Mouse (Mus musculus) T-helper 17 cell (primary cell): ENCODE data around the gene Mavs.
"Not testable (repeated sequence)": the region's sequence is repeated elsewhere in the genome, so short reads cannot be mapped to it uniquely, and the experiment has no call there.

Experiments used
- in situ Hi-C, 2 experiments: fragments of 300-600 bp; cut with MboI, MseI; formaldehyde crosslinking; loops; 1 replicate in 1 of 2; 2 replicates in 1 of 2; pipeline ENCODE4 v1.15.1; 2025; ENCODE audit warnings: high pct_unique_total_duplicates in 2 of 2

Mavs gene

GRCm38 (mm10) chr2:131209969-131210792, 23.7 kb upstream of the Mavs start:
- in situ Hi-C loops = loop anchor here in 1 of 2 experiments (5.0 kb wide), 1 partner anchor 42 kb away; no protein-coding TSS in a partner anchor

GRCm38 (mm10) chr2:131211026-131211615, 22.7 kb upstream of the Mavs start:
- in situ Hi-C loops = no loop called here

- in situ Hi-C loops = no loop called here
These were observed 20.1 kb upstream of the Mavs start for GRCm38 (mm10) chr2:131213773-131214172.

GRCm38 (mm10) chr2:131215941-131216858, 17.7 kb upstream of the Mavs start:
- in situ Hi-C loops = no loop called here

- in situ Hi-C loops = no loop called here
These were observed 13.8 kb upstream of the Mavs start for GRCm38 (mm10) chr2:131220030-131220429.

- in situ Hi-C loops = no loop called here
These were observed 11.9 kb upstream of the Mavs start for GRCm38 (mm10) chr2:131221853-131222515.

- in situ Hi-C loops = no loop called here
These were observed 11.3 kb upstream of the Mavs start for GRCm38 (mm10) chr2:131222562-131222961.

- in situ Hi-C loops = no loop called here
These were observed 10.3 kb upstream of the Mavs start for GRCm38 (mm10) chr2:131223569-131223968.

GRCm38 (mm10) chr2:131225178-131225577, 8.7 kb upstream of the Mavs start:
- in situ Hi-C loops = no loop called here

GRCm38 (mm10) chr2:131226669-131227068, 7.2 kb upstream of the Mavs start:
- in situ Hi-C loops = not testable (repeated sequence)

- in situ Hi-C loops = no loop called here
These were observed 6.6 kb upstream of the Mavs start for GRCm38 (mm10) chr2:131227243-131227642.

GRCm38 (mm10) chr2:131232558-131232957, 1.3 kb upstream of the Mavs start:
- in situ Hi-C loops = no loop called here

- in situ Hi-C loops = no loop called here
These were observed 326 bp downstream of the Mavs start for GRCm38 (mm10) chr2:131234127-131234650.

- in situ Hi-C loops = loop anchor here in 1 of 2 experiments (5.0 kb wide), 1 partner anchor 548 kb away; no protein-coding TSS in a partner anchor
These were observed 1.2 kb downstream of the Mavs start for GRCm38 (mm10) chr2:131234970-131235635.

GRCm38 (mm10) chr2:131242180-131242579, 8.3 kb downstream of the Mavs start:
- in situ Hi-C loops = no loop called here

- in situ Hi-C loops = no loop called here
These were observed 9.1 kb downstream of the Mavs start for GRCm38 (mm10) chr2:131242929-131243328.

- in situ Hi-C loops = loop anchor here in 1 of 2 experiments (5.0 kb wide), 2 partner anchors 47 to 162 kb away; partner anchors contain the start of gene Ap5s1
These were observed 19.9 kb downstream of the Mavs start for GRCm38 (mm10) chr2:131253681-131254328.

GRCm38 (mm10) chr2:131254329-131254713, 20.5 kb downstream of the Mavs start:
- in situ Hi-C loops = loop anchor here in 1 of 2 experiments (5.0 kb wide), 2 partner anchors 47 to 162 kb away; partner anchors contain the start of gene Ap5s1

GRCm38 (mm10) chr2:131255738-131256137, 21.9 kb downstream of the Mavs start:
- in situ Hi-C loops = no loop called here

GRCm38 (mm10) chr2:131258693-131259092, 24.8 kb downstream of the Mavs start:
- in situ Hi-C loops = no loop called here
